Mouse (Mus musculus) forebrain, embryonic 15.5 days (tissue): ENCODE results near the gene Ppp3r2. TPM values are rescaled to one million over a fixed set of nuclear protein-coding genes. Genes with fewer than 3 reads are reported as not detected.

Experiments
- ATAC-seq: fragments of 200-750 bp; cut with Nextera tagmentation; replicated peaks from 2 replicates; pipeline ENCODE4 v1.8.0; 2017; ENCODE audit warnings: mild to moderate bottlenecking, moderate TSS enrichment, moderate library complexity
- H3K27ac ChIP-seq: fragments of 300-500 bp; sonication (generic); replicated peaks from 2 replicates; pipeline ENCODE4 v1.5.1; 2015; ENCODE audit warnings: mild to moderate bottlenecking, inconsistent platforms
- H3K27me3 ChIP-seq: fragments of 300-500 bp; sonication (generic); 2 replicates; pipeline ENCODE4 v1.6.1; 2015; ENCODE audit warnings: inconsistent platforms
- H3K36me3 ChIP-seq: fragments of 300-500 bp; sonication (generic); 2 replicates; pipeline ENCODE4 v1.6.1; 2015; ENCODE audit warnings: mild to moderate bottlenecking, inconsistent platforms
- H3K4me1 ChIP-seq: fragments of 300-500 bp; sonication (generic); 2 replicates; pipeline ENCODE4 v1.6.1; 2015; ENCODE audit warnings: inconsistent platforms
- H3K4me2 ChIP-seq: fragments of 300-500 bp; sonication (generic); replicated peaks from 2 replicates; pipeline ENCODE4 v1.6.1; 2015; ENCODE audit warnings: mild to moderate bottlenecking, inconsistent platforms
- H3K4me3 ChIP-seq: fragments of 300-500 bp; sonication (generic); 2 replicates; pipeline ENCODE4 v1.5.1; 2015; ENCODE audit warnings: mild to moderate bottlenecking, inconsistent platforms
- H3K9ac ChIP-seq: fragments of 300-500 bp; sonication (generic); replicated peaks from 2 replicates; pipeline ENCODE4 v1.6.1; 2015; ENCODE audit warnings: mild to moderate bottlenecking, inconsistent platforms
- H3K9me3 ChIP-seq: fragments of 300-500 bp; sonication (generic); 2 replicates; pipeline ENCODE4 v1.6.1; 2016; ENCODE audit warnings: inconsistent platforms
- WGBS: fragments of 180-500 bp; shearing (Covaris S2); methylation state at CpG from one replicate; pipeline ENCODE4 v1.1.7; 2015; ENCODE audit warnings: mixed read lengths; 5-methylcytosine and 5-hydroxymethylcytosine counted together
- polyA plus RNA-seq: library from polyadenylated mRNA; unstranded; fragments of >200 nt; fragmentation: Nextera tagmentation; extraction: Ambion mirVana; gene quantifications from 2 replicates; pipeline ENCODE4 v1.2.1, GENCODE M21; 2015

Gene Ppp3r2
- polyA plus RNA-seq, 1 experiment from 2014 or later = 0.32 TPM

DNA sequence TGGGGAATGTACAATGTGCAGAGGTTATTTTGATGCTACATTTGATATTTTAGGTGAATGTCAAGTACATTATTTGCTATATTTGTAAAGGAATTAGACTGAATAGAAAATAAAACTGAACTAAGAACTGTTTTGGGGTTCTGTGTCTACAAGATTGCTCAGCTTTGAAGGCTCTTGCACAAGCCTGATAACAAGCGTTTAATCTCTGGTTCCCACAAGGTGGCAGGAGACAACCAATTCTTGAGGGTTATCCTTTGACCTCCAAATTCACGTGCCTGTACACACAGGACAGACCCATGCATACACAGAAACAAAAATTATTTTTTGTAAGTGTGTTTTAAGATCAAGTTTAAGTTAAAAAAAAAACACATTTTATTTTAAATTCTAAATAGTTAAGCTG lies 41.9 kb downstream of the Ppp3r2 start:
- Histone ChIP-seq H3K27ac (no peak overlapping the region), H3K4me3 (no peak overlapping the region), H3K27me3 (no peaks in the 10 kb centered on the region), H3K4me1 (no peaks in the 10 kb centered on the region), H3K9me3 (no peaks in the 10 kb centered on the region), H3K9ac (no peak overlapping the region), H3K36me3 (peaks cover 78% of the 10 kb centered on the region), H3K4me2 (no peak overlapping the region)
- ATAC-seq = no peak
- 67% methylated on average over 2 of the region's 2 CpGs for WGBS

DNA sequence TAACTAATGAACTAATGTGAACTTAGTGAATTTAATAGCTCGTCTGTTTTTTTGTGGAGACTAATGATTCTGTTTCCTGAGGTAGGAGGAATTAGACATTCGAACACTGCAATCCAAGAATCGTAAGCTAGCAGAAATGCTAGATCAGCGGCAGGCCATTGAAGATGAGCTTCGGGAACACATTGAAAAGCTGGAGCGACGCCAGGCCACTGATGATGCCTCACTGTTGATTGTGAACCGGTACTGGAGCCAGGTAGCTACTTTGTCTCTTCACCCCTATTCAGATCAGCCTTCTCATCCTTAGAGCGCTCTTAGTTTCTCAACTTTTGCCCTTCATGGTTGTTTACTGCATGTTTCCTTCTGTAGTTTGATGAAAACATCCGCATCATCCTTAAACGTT lies 44.0 kb downstream of the Ppp3r2 start:
- Histone ChIP-seq H3K9me3 (no peaks in the 10 kb centered on the region), H3K27me3 (no peaks in the 10 kb centered on the region), H3K4me3 (no peak overlapping the region), H3K4me2 (no peak overlapping the region), H3K9ac (no peak overlapping the region), H3K27ac (no peak overlapping the region), H3K4me1 (peaks cover 15% of the 10 kb centered on the region), H3K36me3 (peaks cover 70% of the 10 kb centered on the region)
- ATAC-seq = no peak
- 90% methylated on average over 11 of the region's 11 CpGs for WGBS

DNA sequence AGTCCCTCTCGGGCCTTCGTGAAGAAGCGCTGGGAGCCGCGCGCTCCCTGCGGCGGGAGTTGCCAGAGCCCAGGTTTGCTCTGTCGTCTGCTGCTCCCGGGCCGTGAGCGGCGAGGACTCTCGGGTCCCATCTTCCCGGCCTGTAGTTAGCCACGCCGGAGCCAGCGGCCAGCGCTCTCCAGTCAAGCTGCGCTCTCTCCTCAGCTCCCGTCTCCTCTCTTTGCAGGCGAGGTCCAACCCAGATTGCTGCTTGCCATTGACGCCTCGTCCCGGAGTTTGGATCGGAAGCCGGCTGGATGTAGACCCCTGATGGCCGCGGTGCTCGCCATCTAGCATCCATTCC lies 49.7 kb downstream of the Ppp3r2 start:
- peaks cover 30% of the 10 kb centered on the region for H3K36me3 ChIP-seq
- H3K4me1 ChIP-seq = peaks cover 19% of the 10 kb centered on the region
- H3K27ac ChIP-seq = peak overlapping the region; percentile 89
- H3K9ac ChIP-seq = peak overlapping the region; percentile 74
- ATAC-seq = peak; percentile 79; the same call in 1 of the 2 replicates
- no peaks in the 10 kb centered on the region for H3K27me3 ChIP-seq
- peak overlapping the region; percentile 65 for H3K4me3 ChIP-seq
- peak overlapping the region; percentile 75 for H3K4me2 ChIP-seq
- no peaks in the 10 kb centered on the region for H3K9me3 ChIP-seq
- WGBS = under 1% methylated on average over 30 of the region's 30 CpGs

DNA sequence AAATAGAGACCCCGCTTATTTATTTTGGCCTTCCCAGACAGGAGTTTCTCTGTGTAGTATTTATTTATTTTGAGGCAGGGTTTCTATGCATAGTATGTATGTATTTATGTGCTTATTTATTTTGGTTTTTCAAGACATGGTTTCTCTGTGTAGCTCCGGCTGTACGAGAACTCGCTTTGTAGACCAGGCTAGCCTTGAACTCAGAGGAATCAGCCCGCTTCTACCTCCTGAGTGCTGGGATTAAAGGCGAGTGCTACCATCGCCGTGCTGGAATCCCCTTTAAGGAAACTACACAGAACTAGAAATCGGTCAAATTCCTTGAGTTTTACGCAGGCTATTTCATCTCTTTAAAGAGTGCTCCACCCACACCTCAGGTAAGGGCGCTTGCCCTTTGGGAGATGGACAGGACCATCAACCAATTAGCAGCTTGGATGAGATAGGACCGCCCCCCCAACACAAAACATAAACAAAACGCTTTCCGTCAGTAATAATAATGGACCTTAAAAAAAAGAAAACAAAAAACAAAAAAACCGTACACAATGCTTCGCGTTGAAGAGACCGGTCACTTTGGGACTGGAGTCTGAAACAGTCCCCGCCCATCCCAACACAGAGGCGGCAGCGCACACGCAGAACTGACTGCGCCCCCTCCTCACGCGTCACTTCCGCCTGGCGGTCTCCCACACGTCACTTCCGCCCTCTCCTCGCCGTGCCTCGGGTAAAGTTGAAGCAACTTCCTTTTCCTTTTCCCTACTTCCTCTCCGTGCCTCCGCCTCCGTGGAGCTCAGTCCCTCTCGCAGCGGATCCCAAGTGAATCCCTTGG lies 50.3 kb downstream of the Ppp3r2 start, which contains the start of gene Rnf20:
Gene Rnf20 (plus strand): TSS at position 688 of the 820 bp plus-strand sequence.
- WGBS = 3% methylated on average over 37 of the region's 37 CpGs
- peak within 1 kb of the TSS; percentile 89 for H3K27ac ChIP-seq
- ATAC-seq = peak; percentile 98
- peak within 1 kb of the TSS; percentile 65 for H3K4me3 ChIP-seq
- H3K9me3 ChIP-seq = no peaks in the 10 kb centered on the region
- peaks cover 19% of the 10 kb centered on the region for H3K4me1 ChIP-seq
- peak within 1 kb of the TSS; percentile 74 for H3K9ac ChIP-seq
- peak within 1 kb of the TSS; percentile 75 for H3K4me2 ChIP-seq
- no peaks in the 10 kb centered on the region for H3K27me3 ChIP-seq
- peaks cover 24% of the 10 kb centered on the region for H3K36me3 ChIP-seq

DNA sequence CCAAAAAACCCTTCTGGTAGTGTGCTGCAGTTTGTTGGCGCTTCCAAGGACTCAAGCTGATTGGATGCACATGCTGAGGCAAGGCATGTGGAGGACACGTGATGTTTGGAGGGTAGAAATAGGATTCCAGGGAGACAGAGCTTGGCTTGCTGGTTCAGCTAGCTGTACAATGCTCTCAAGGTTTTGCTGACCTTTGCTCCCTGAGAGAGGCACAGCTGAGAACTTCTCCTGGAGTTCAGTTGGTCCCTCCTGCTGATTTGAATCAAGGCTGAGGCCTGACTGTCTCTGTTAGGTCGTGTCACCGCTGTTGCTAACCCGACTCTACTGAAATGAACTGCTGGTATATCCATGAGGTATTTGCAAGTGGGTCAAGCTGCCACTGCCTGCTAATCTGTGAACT lies 52.9 kb downstream of the Ppp3r2 start:
- Histone ChIP-seq H3K27me3 (no peaks in the 10 kb centered on the region), H3K9ac (no peak overlapping the region), H3K9me3 (no peaks in the 10 kb centered on the region), H3K4me1 (peaks cover 13% of the 10 kb centered on the region), H3K4me2 (no peak overlapping the region), H3K27ac (no peak overlapping the region), H3K36me3 (no peaks in the 10 kb centered on the region), H3K4me3 (no peak overlapping the region)
- whole genome bisulfite sequencing = 83% methylated on average over 5 of the region's 5 CpGs
- ATAC-seq = no peak

Other genes starting within 250 kb of the Ppp3r2 start
- gene Acnat1, start 208.1 kb downstream of the Ppp3r2 start, polyA plus RNA-seq = not detected in 2 replicates
- gene Baat, start 175.5 kb downstream of the Ppp3r2 start, polyA plus RNA-seq = not detected in 2 replicates
- gene Mrpl50, start 160.9 kb downstream of the Ppp3r2 start, polyA plus RNA-seq = 76.1 and 77.7 TPM in 2 replicates
- gene Zfp189, start 160.8 kb downstream of the Ppp3r2 start, polyA plus RNA-seq = 13.5 and 14.9 TPM in 2 replicates
- 0.18 TPM in 2 replicates for gene Aldob, start 132.5 kb downstream of the Ppp3r2 start, polyA plus RNA-seq
- 49.9 and 55.8 TPM in 2 replicates for gene Tmem246, start 84.1 kb downstream of the Ppp3r2 start, polyA plus RNA-seq
- 57.2 and 60.1 TPM in 2 replicates for gene Rnf20, start 50.0 kb downstream of the Ppp3r2 start, polyA plus RNA-seq
- gene Grin3a, start 163.7 kb upstream of the Ppp3r2 start, polyA plus RNA-seq = 7.5 and 7.7 TPM in 2 replicates